Mouse (Mus musculus) spleen, adult 2 months (tissue): ENCODE results near the gene Olfr374.

Experiments used
- CTCF ChIP-seq: fragments of 200-500 bp; IDR thresholded peaks from 2 replicates; pipeline ENCODE4 v1.5.1; 2011; ENCODE audit warnings: mild to moderate bottlenecking, inconsistent platforms; ENCODE audit not compliant: insufficient read depth, insufficient read length, insufficient replicate concordance; ENCODE audit errors: extremely low read depth
- POLR2A ChIP-seq: fragments of 200-500 bp; IDR thresholded peaks from 2 replicates; pipeline ENCODE4 v1.6.1; 2011; ENCODE audit warnings: low read depth, low read length, inconsistent platforms

DNA sequence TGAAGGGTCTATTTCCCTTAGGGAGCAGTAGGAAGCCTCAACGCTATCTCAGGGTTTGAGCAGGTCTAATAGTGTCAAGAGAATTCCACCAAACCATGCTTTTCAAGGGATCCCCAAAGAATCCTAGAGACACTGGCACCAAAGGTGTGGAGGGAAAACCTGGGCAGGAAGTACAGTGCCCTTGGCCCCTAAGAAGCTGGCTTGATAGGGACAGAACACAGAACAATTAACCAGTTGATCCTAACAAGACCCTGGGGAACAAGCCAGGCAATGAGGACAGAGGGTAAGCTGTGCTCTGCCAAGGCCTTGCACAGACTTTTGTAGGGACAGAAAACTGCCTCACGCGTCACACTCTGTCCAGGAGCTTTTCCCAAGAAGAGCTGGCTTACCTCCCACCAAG is at the start of gene Olfr374:
- TF ChIP-seq CTCF (no peak), POLR2A (no peak)
